Mouse (Mus musculus) kidney, postnatal 25 days (tissue): ENCODE results near the gene Fbxo17.
"Not testable (repeated sequence)": the region's sequence is repeated elsewhere in the genome, so short reads cannot be mapped to it uniquely, and the experiment has no call there.

Experiments
- DNase-seq, 2 experiments: peaks; one replicate each; pipeline ENCODE4 v3.0.0; 2021; ENCODE audit warnings: mixed read lengths in 2 of 2

Gene Fbxo17

DNA sequence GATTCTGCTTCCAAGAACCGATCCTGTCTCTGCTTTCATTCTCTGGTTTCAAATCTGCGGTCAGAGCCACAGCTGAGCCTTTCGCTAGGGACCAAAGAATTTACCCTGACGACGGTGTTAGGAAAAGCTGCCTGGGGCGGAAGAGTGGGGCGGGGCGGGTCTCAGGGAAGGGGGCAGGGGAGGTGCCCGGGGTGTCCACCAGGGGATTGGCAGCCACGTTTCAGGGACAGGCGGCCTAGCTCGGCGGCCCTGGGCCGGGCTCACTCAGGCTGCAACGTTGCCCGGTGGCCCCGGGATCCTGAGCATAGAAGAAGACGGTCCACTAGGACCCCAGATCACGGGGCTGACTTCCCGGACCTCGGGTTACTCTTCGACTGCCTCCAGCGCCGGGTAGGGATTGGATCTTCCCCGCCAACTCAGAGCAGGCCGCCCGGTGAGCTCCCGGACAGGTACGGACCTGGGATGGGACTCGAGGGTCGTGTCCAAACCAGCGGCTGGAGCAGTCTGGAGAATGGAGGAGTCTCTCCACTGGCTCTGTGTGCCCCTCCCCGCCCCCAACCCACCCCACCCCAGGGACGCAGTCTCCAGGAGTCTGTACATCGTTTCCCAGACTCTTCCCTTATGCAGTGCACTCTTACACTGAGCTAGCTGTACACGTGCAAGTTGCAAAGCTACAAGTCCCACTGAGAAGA lies at the start of gene Fbxo17:
TSS of gene Fbxo17 (plus strand) at position 215 of the 692 bp plus-strand sequence.
- peak; percentile 62 to 70 for DNase-seq

DNA sequence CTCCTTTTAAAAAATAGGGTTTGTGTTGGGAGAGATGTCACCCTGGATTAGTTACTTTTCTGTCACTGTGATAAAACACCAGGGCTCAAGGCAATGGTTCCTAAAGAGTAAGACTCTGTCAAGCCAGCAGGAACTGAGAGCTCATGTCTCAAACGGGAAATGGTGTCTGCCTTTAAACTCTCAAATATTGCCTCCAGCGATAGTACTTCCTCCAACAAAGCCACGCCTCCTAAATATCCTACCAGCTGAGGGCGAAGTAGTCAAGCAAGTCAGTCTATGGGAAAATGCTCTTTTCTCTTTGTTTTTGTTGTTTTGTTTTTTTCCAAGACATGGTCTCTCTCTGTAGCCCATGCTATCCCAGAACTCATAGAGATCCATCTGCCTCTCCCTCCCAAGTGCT lies 45.4 kb upstream of the Fbxo17 start:
- no peak for DNase-seq

DNA sequence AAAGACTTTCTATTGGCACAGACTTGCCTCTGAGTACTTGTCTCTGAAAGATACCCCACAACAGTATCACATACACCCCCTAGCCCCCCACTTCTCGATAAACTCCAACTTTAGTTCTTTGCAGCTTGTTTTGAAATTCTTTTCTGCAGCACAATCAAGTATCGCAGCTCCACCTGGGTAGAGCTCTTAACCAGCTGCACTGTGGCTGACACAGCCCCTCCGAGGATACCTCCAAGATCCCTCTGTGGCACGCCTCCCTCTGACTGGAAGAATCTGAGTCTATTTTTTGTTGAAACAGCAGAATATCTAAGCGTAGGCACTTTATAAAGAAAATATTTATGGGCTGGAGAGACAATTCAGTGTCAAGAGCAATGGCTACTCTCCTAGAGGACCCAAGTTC lies 44.3 kb upstream of the Fbxo17 start:
- DNase-seq: no peak

DNA sequence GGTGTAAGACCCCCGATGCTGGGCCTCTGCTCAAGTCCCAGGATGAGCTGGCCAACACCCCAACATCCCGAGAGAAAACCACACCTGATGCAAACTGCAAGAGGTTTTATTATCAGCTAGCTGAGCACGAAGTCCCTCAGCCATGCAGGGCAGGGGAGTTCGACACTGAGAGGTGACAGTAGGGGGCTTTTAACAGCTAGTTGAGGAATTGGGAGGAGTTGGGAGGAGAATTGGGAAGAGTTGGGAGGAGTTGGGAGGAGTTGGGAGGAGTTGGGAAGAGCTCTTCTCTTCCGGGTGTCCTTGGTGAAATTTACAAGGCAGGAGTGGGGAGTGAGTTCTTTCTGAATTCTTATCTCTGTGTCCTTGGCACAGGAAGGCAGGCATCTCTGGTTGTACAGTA lies 43.8 kb upstream of the Fbxo17 start:
- DNase-seq: not testable (repeated sequence)

GRCm38 (mm10) chr7:28674994-28675393 lies 41.6 kb upstream of the Fbxo17 start:
- no peak for DNase-seq

DNA sequence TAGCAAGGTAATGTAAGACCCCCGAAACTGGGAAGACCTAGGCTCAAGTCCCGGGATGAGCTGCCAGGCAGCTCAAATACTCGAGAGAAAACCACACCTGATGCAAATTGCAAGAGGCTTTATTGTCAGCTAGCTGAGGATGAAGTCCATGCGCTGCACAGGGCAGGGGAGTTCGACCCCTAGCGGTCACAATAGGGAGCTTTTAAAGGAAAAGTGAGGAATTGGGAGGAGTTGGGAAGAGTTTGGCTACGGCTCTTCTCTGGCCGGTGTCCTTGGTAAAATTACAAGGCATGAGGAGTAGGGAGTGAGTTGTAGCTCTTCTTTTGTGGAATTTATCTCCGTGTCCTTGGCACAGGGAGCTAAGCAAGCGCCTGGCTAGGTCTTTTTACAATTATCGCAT lies 40.9 kb upstream of the Fbxo17 start:
- DNase-seq: peak in 1 of 2 experiments; percentile 33

DNA sequence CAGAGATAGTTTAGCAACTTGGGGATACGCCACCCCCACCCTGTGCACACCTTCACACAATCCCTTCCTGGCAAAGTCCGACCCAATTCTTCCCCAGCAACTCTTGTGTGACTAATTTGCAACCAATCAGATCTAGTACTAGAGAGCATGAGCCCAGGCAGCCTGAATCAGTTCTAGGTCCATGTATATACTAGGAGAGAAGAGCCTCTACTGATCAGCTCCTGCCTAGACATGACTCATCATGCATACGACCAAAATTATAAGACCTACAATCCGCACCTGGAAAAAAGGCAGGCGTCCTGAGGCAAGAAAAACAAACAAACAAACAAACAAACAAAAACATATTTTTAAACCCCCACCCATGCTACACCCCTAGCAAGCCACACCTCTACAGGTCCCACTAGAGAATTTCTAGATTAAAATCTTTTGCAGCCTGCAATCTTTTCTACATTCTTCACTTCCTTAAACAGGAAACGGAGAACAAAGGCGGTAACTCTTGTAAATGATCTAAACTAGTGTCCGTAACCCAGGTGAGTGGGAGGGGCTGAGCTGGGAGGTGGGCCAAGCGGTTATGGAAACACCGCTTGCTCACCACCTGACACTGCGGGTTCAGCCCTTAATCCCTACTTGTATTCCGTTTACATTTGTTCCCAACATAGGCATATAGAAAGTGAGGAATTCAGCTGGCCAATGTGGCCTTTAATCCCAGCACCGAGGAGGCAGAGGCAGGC lies 39.6 kb upstream of the Fbxo17 start:
- DNase-seq: no peak

GRCm38 (mm10) chr7:28677624-28678023 lies 39.0 kb upstream of the Fbxo17 start:
- DNase-seq: no peak

DNA sequence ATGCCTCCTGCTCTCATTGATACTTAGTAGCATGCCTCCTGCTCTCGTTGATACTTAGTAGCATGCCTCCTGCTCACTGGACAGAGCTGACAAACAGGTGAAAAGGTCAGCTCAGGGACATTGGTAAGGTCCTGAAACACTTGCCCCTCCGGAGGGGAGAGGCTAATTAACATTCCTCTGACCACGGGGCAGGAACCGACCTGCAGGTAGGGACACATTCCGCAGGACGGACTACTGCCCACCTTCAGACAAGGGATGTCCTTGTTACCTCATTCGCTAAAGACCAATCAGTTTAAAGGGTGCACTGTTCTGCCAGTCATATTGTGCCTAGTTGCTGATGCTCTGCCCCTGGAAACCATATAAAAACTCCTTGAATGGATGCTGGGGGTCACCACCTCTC lies 25.5 kb upstream of the Fbxo17 start:
- DNase-seq: no peak

GRCm38 (mm10) chr7:28692545-28693320 lies 23.9 kb upstream of the Fbxo17 start, which contains the start of gene Fbxo27:
Fbxo27 (plus strand) TSS chr7:28692849.
- peak in 1 of 2 experiments; percentile 41 for DNase-seq

DNA sequence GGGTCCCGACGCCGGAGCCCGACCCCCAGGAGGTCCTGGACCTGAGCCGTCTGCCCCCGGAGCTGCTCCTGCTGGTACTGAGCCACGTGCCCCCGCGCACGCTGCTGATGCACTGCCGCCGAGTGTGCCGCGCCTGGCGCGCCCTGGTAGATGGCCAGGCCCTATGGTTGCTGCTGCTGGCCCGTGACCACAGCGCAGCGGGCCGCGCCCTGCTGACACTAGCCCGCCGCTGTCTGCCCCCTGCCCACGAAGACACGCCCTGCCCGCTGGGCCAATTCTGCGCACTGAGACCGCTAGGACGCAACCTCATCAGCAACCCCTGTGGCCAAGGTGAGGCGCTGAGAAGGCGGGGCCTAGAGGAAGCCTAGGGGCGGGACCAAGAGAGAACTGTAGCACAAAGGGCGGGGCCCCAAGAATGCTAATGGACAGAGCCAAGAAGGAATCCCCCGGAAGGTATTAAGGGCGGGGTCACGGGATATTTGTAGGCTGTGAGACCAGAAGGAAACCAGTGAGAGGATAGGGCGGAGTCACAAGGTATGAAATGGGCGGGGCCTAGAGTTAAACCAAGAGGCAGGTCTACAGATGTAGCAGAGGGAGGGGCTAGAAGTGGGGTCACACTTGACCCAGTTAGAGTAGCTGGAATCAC lies 23.2 kb upstream of the Fbxo17 start:
- peak; percentile 73 to 83 for DNase-seq

DNA sequence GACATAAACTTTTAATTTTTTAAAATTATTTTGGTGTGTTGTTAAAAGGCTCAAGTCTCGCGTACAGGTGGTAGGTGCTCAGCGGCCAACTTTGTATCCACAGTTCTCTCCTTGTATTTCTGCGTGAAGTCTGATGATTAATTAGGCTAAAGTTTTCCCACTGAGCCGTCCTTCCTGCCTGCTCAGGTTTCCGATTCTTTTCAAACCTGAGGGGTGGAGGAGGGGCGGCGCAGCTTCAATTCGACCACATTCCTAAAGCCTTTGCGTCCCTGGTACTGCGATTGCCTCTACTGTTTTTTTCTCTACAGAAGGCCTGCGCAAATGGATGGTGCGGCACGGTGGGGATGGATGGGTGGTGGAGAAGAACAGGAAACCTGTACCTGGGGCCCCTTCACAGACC lies 22.2 kb upstream of the Fbxo17 start:
- peak in 1 of 2 experiments; percentile 35 for DNase-seq

- DNase-seq: no peak
Measured at GRCm38 (mm10) chr7:28694966-28695511, 21.6 kb upstream of the Fbxo17 start.

- no peak for DNase-seq
Measured at GRCm38 (mm10) chr7:28697277-28697676, 19.3 kb upstream of the Fbxo17 start.

DNA sequence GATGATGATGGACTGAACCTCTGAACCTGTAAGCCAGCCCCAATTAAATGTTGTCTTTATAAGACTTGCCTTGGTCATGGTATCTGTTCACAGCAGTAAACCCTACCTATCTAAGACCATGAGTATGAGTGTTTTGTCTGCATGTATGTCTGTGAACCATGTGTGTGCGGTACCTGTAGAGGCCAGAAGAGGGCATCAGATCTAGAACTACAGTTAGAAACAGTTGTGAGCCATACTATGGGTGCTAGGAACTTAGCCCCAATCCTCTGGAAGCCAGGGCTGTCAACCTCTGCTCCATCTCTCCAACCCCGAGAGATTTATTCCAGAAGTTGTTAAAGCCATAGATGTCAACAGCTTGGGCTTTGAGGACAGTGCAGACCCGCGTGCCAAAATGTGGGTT lies 16.3 kb upstream of the Fbxo17 start:
- DNase-seq: no peak

DNA sequence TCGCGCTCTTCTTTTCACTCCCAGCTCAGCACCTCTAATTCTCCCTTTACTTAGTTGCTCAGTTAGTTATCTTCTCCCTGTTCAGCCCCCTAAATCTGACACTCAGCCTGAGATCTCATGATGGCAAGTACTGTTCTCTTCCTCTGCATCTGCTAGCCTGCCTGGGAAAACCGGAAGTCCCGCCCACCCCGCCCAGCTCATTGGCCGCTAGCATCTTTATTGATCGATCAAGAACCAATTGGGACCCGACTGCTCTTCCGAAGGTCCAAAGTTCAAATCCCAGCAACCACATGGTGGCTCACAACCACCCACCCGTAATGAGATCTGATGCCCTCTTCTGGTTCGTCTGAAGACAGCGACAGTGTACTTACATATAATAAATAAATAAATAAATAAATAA lies 15.3 kb upstream of the Fbxo17 start:
- not testable (repeated sequence) for DNase-seq

GRCm38 (mm10) chr7:28702601-28703143 lies 13.9 kb upstream of the Fbxo17 start:
- no peak for DNase-seq

DNA sequence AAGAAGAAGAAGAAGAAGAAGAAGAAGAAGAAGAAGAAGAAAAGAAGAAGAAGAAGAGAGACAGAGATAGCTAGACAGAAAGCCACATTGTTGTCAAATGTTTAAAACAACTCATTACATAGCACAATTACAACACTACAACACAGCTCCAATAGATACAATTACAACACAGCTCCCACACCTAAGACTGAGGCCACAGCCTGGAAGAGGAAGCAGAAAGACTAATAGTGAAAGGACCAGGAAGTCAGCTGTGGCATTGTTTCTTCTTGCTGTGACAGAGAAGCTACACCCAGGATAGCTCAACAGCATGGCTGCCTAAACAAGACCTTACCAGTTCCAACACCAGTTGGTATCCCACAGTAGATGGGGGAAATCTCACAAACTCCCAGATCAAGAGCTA lies 7.2 kb upstream of the Fbxo17 start:
- DNase-seq: no peak

DNA sequence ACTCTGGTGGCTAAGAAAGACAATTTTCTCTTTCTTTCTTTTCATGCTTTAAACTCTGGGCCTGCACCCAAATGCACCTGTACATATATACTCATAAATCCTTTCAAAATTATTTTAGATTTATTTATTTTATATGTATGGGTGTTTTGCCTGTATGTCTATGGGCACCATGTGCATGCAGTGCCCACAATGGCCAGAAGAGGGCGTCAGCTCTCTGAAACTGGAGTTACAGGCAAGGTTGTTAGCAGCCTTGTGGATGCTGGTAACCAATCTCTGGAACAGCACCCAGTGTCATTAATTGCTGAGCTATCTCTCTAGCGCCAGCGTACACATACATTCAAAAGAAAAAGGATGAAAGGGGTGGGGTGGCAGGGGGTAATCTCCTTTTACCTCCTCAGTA lies 5.6 kb upstream of the Fbxo17 start:
- DNase-seq: no peak

- no peak for DNase-seq
Measured at GRCm38 (mm10) chr7:28714667-28715066, 1.9 kb upstream of the Fbxo17 start.

GRCm38 (mm10) chr7:28715598-28715997 lies 1.0 kb upstream of the Fbxo17 start:
- no peak for DNase-seq

- DNase-seq: no peak
Measured at GRCm38 (mm10) chr7:28717726-28718125, 1.1 kb downstream of the Fbxo17 start.
